Mouse (Mus musculus): Measurements from ENCODE around the gene Psmd1.

- TF ChIP-seq GATA1 (IDR thresholded peaks at IDR 0.05; ENCODE audit: borderline replicate concordance, low read length) = no peak
- no peak for TF ChIP-seq FLI1 (IDR thresholded peaks at IDR 0.05; ENCODE audit: low read length)
Observed at GRCm38 (mm10) chr1:86062523-86062922, 1.7 kb upstream of the Psmd1 start.

All from megakaryocyte, embryonic 14.5 days (primary cell).